Mouse (Mus musculus): ENCODE results near the gene Tlnrd1. TPM values are rescaled to one million over a fixed set of nuclear protein-coding genes. Genes with fewer than 3 reads are reported as not detected.

Gene Tlnrd1
- polyA plus RNA-seq, 1 experiment = 49.2 TPM

- TF ChIP-seq CTCF (IDR thresholded peaks at IDR 0.05; ENCODE audit: insufficient read depth, low read length) = peak; percentile 39; the same call in 1 of the 2 replicates
- no peak for TF ChIP-seq POLR2A (IDR thresholded peaks at IDR 0.05; ENCODE audit: borderline replicate concordance, extremely low read depth, low read depth, low read length)
- H3K4me3 ChIP-seq (replicated peaks; ENCODE audit: extremely low read depth, low read depth, low read length) = no peak overlapping the region
- no peak for DNase-seq
- peaks cover 14% of the 10 kb centered on the region for H3K4me1 ChIP-seq (ENCODE audit: control insufficient read depth, insufficient read depth, low read length)
- 93% methylated on average over 6 of the region's 6 CpGs for WGBS
These were observed 2.4 kb upstream of the Tlnrd1 start for GRCm38 (mm10) chr7:83886366-83887129.

GRCm38 (mm10) chr7:83885835-83886234 lies 1.7 kb upstream of the Tlnrd1 start:
- no peak overlapping the region for H3K4me3 ChIP-seq (replicated peaks; ENCODE audit: extremely low read depth, low read depth, low read length)
- TF ChIP-seq CTCF (IDR thresholded peaks at IDR 0.05; ENCODE audit: insufficient read depth, low read length) = no peak
- TF ChIP-seq POLR2A (IDR thresholded peaks at IDR 0.05; ENCODE audit: borderline replicate concordance, extremely low read depth, low read depth, low read length) = no peak
- no peak for DNase-seq
- WGBS = 38% methylated on average over 4 of the region's 4 CpGs
- peaks cover 14% of the 10 kb centered on the region for H3K4me1 ChIP-seq (ENCODE audit: control insufficient read depth, insufficient read depth, low read length)

- no peak for TF ChIP-seq CTCF (IDR thresholded peaks at IDR 0.05; ENCODE audit: insufficient read depth, low read length)
- TF ChIP-seq POLR2A (IDR thresholded peaks at IDR 0.05; ENCODE audit: borderline replicate concordance, extremely low read depth, low read depth, low read length) = no peak
- Histone ChIP-seq H3K4me3 (replicated peaks; ENCODE audit: extremely low read depth, low read depth, low read length) (peak overlapping the region; percentile 84), H3K4me1 (ENCODE audit: control insufficient read depth, insufficient read depth, low read length) (peaks cover 14% of the 10 kb centered on the region)
- WGBS = 24% methylated on average over 6 of the region's 6 CpGs
- DNase-seq = peak; percentile 30
These were observed 922 bp upstream of the Tlnrd1 start for GRCm38 (mm10) chr7:83884921-83885532.

- TF ChIP-seq POLR2A (IDR thresholded peaks at IDR 0.05; ENCODE audit: borderline replicate concordance, extremely low read depth, low read depth, low read length) (no peak; the same call in 1 of the 2 replicates), CTCF (IDR thresholded peaks at IDR 0.05; ENCODE audit: insufficient read depth, low read length) (no peak)
- peaks cover 19% of the 10 kb centered on the region for H3K4me1 ChIP-seq (ENCODE audit: control insufficient read depth, insufficient read depth, low read length)
- WGBS = under 1% methylated on average over 90 of the region's 91 CpGs
These were observed 657 bp downstream of the Tlnrd1 start for GRCm38 (mm10) chr7:83883276-83884020.

GRCm38 (mm10) chr7:83882633-83883275 lies 1.4 kb downstream of the Tlnrd1 start:
- 10% methylated on average over 56 of the region's 56 CpGs for WGBS
- TF ChIP-seq POLR2A (IDR thresholded peaks at IDR 0.05; ENCODE audit: borderline replicate concordance, extremely low read depth, low read depth, low read length) (peak; percentile 26; the same call in 1 of the 2 replicates), CTCF (IDR thresholded peaks at IDR 0.05; ENCODE audit: insufficient read depth, low read length) (no peak)
- peaks cover 26% of the 10 kb centered on the region for H3K4me1 ChIP-seq (ENCODE audit: control insufficient read depth, insufficient read depth, low read length)
- peak overlapping the region; percentile 84 for H3K4me3 ChIP-seq (replicated peaks; ENCODE audit: extremely low read depth, low read depth, low read length)
- DNase-seq = peak; percentile 69

More at GRCm38 (mm10) chr7:83883276-83884020, 657 bp downstream of the Tlnrd1 start:
- H3K4me3 ChIP-seq (replicated peaks; ENCODE audit: extremely low read depth, low read depth, low read length) = peak overlapping the region; percentile 84
- peak; percentile 75 for DNase-seq

- Histone ChIP-seq H3K4me1 (ENCODE audit: control insufficient read depth, insufficient read depth, low read length) (peaks cover 26% of the 10 kb centered on the region), H3K4me3 (replicated peaks; ENCODE audit: extremely low read depth, low read depth, low read length) (peak overlapping the region; percentile 84)
- DNase-seq = no peak
- TF ChIP-seq POLR2A (IDR thresholded peaks at IDR 0.05; ENCODE audit: borderline replicate concordance, extremely low read depth, low read depth, low read length) (no peak), CTCF (IDR thresholded peaks at IDR 0.05; ENCODE audit: insufficient read depth, low read length) (no peak)
- WGBS = 50% methylated on average over 35 of the region's 35 CpGs
These were observed 1.9 kb downstream of the Tlnrd1 start for GRCm38 (mm10) chr7:83882150-83882632.

- TF ChIP-seq POLR2A (IDR thresholded peaks at IDR 0.05; ENCODE audit: borderline replicate concordance, extremely low read depth, low read depth, low read length) (no peak), CTCF (IDR thresholded peaks at IDR 0.05; ENCODE audit: insufficient read depth, low read length) (no peak)
- H3K4me3 ChIP-seq (replicated peaks; ENCODE audit: extremely low read depth, low read depth, low read length) = peak overlapping the region; percentile 11
- WGBS = 12% methylated on average over 5 of the region's 5 CpGs
- peaks cover 22% of the 10 kb centered on the region for H3K4me1 ChIP-seq (ENCODE audit: control insufficient read depth, insufficient read depth, low read length)
- DNase-seq = no peak
These were observed 5.2 kb downstream of the Tlnrd1 start for GRCm38 (mm10) chr7:83878676-83879448.

- peaks cover 16% of the 10 kb centered on the region for H3K4me1 ChIP-seq (ENCODE audit: control insufficient read depth, insufficient read depth, low read length)
- DNase-seq = no peak
- H3K4me3 ChIP-seq (replicated peaks; ENCODE audit: extremely low read depth, low read depth, low read length) = no peak overlapping the region
- 48% methylated on average over 3 of the region's 3 CpGs for WGBS
- TF ChIP-seq CTCF (IDR thresholded peaks at IDR 0.05; ENCODE audit: insufficient read depth, low read length) (no peak), POLR2A (IDR thresholded peaks at IDR 0.05; ENCODE audit: borderline replicate concordance, extremely low read depth, low read depth, low read length) (no peak)
These were observed 7.0 kb downstream of the Tlnrd1 start for GRCm38 (mm10) chr7:83877088-83877487.

Data from lung, adult 2 months (tissue).